9 mouse cellular contexts compared by ENCODE assay signal in genomic region chr8:114018364-114018763, GRCm38 (mm10).
DNase-seq lines count a peak whose midpoint lies in the region; ATAC-seq lines count a peak whose summit lies in the region.
"Had no signal": no experiment of that assay in that cellular context is flagged by ENCODE, and none has a peak within 500 bp of the region (broad histone marks: within the 10 kb centered on the region; RNA-seq: fewer than 3 reads in every experiment).

No protein-coding gene starts in this region.

- H3K4me1 ChIP-seq in embryonic facial prominence, embryonic 11.5 days (ENCODE audit: control insufficient read depth, insufficient read depth, low read length) = no peaks in the 10 kb centered on the region
- H3K4me1 ChIP-seq in embryonic facial prominence, embryonic 10.5 days = peaks cover 4% of the 10 kb centered on the region; the same call in 1 of the 2 replicates
- H3K4me1 ChIP-seq in midbrain, embryonic 16.5 days (ENCODE audit: control insufficient read depth, insufficient read depth, low read length) = no peaks in the 10 kb centered on the region

- 60% methylated on average over 5 of the region's 5 CpGs for WGBS in embryonic facial prominence, embryonic 11.5 days
- WGBS in embryonic facial prominence, embryonic 10.5 days = 76% methylated on average over 5 of the region's 5 CpGs
- 54% methylated on average over 5 of the region's 5 CpGs for WGBS in midbrain, embryonic 16.5 days

- no peak for ATAC-seq in embryonic facial prominence, embryonic 11.5 days (replicated peaks; ENCODE audit: insufficient number of reproducible peaks, low FRiP score, low TSS enrichment, low read depth)
- no peak for ATAC-seq in midbrain, embryonic 16.5 days

- H3K9me3 ChIP-seq in embryonic facial prominence, embryonic 11.5 days (replicated peaks; ENCODE audit: control insufficient read depth, low read length) = no peaks in the 10 kb centered on the region
- H3K9me3 ChIP-seq in embryonic facial prominence, embryonic 10.5 days = no peaks in the 10 kb centered on the region
- H3K9me3 ChIP-seq in midbrain, embryonic 16.5 days (replicated peaks; ENCODE audit: control insufficient read depth, low read length, poor library complexity, severe bottlenecking) = no peaks in the 10 kb centered on the region

- H3K4me2 ChIP-seq in embryonic facial prominence, embryonic 11.5 days (ENCODE audit: low read depth, low read length) = no peak overlapping the region
- H3K4me2 ChIP-seq in midbrain, embryonic 16.5 days (ENCODE audit: low read length) = no peak overlapping the region

- no peak overlapping the region for H3K4me3 ChIP-seq in embryonic facial prominence, embryonic 11.5 days (ENCODE audit: low read depth, low read length)
- H3K4me3 ChIP-seq in embryonic facial prominence, embryonic 10.5 days = no peak overlapping the region
- no peak overlapping the region for H3K4me3 ChIP-seq in midbrain, embryonic 16.5 days (ENCODE audit: low read depth, low read length)
- H3K4me3 ChIP-seq: left cerebral cortex, adult 2 months had no signal

- H3K36me3 ChIP-seq in embryonic facial prominence, embryonic 11.5 days (replicated peaks; ENCODE audit: control insufficient read depth, insufficient read depth, low read depth, low read length) = no peaks in the 10 kb centered on the region
- no peaks in the 10 kb centered on the region for H3K36me3 ChIP-seq in embryonic facial prominence, embryonic 10.5 days (replicated peaks)
- H3K36me3 ChIP-seq in midbrain, embryonic 16.5 days (ENCODE audit: control insufficient read depth, insufficient read depth, low read length) = no peaks in the 10 kb centered on the region

- peak; percentile 10 for DNase-seq in embryonic facial prominence, embryonic 11.5 days (ENCODE audit: low spot score)
- no peak for DNase-seq in embryonic facial prominence, embryonic 10.5 days (ENCODE audit: low spot score)
- peak; percentile 12 for DNase-seq in urinary bladder, postnatal 25 days (ENCODE audit: low spot score)
- DNase-seq in urinary bladder, postnatal 10 days (ENCODE audit: low spot score) = no peak
- DNase-seq in kidney, postnatal 14 days = peak; percentile 52
- no peak for DNase-seq in natural killer cell, adult 2 months (ENCODE audit: low spot score in 2 of 2)
- DNase-seq in frontal cortex, adult 2 months (ENCODE audit: extremely low spot score in 1 of 2, low spot score in 1 of 2) = no peak

- no peak overlapping the region for H3K27ac ChIP-seq in embryonic facial prominence, embryonic 11.5 days (replicated peaks; ENCODE audit: low read depth, low read length)
- H3K27ac ChIP-seq in embryonic facial prominence, embryonic 10.5 days (replicated peaks) = no peak overlapping the region
- no peak overlapping the region for H3K27ac ChIP-seq in midbrain, embryonic 16.5 days (ENCODE audit: low read length)
- H3K27ac ChIP-seq: left cerebral cortex, adult 2 months had no signal

- no peaks in the 10 kb centered on the region for H3K27me3 ChIP-seq in embryonic facial prominence, embryonic 11.5 days (ENCODE audit: control insufficient read depth, insufficient read depth, low read length)
- no peaks in the 10 kb centered on the region for H3K27me3 ChIP-seq in embryonic facial prominence, embryonic 10.5 days (replicated peaks; ENCODE audit: low read depth, poor library complexity, severe bottlenecking)
- H3K27me3 ChIP-seq in midbrain, embryonic 16.5 days (ENCODE audit: control insufficient read depth, insufficient read depth, low read depth, low read length) = no peaks in the 10 kb centered on the region

- no peak overlapping the region for H3K9ac ChIP-seq in embryonic facial prominence, embryonic 11.5 days (replicated peaks; ENCODE audit: low read length)
- no peak overlapping the region for H3K9ac ChIP-seq in midbrain, embryonic 16.5 days (ENCODE audit: low read depth, low read length)

Comparison
In these comparisons a context has a peak if more than half of its experiments do, and no peak if none do; other contexts are left out.
1. DNase-seq: peak in embryonic facial prominence, embryonic 11.5 days (single experiment), urinary bladder, postnatal 25 days (single experiment) and kidney, postnatal 14 days (single experiment); none in embryonic facial prominence, embryonic 10.5 days (single experiment), urinary bladder, postnatal 10 days (single experiment), natural killer cell, adult 2 months (0 of 2) and frontal cortex, adult 2 months (0 of 2).